Mouse (Mus musculus) gastrocnemius, postnatal 10 days (tissue): ENCODE results near the gene Jak1. TPM values are rescaled to one million over a fixed set of nuclear protein-coding genes. Genes with fewer than 3 reads are reported as not detected.

Experiments
- DNase-seq: peaks from one replicate; pipeline ENCODE4 v3.0.0; 2021; ENCODE audit warnings: mixed read lengths
- long read RNA-seq, 2 experiments: library from polyadenylated mRNA; stranded (forward); transcript quantifications; one replicate each; pipeline ENCODE4 v2.0.0; 2021
- total RNA-seq, 2 experiments: library from RNA; stranded (reverse); gene quantifications; 2 replicates each; pipeline ENCODE4 v1.2.3; 2021

Gene Jak1
- 100 to 1,000 TPM; 110 to 129 TPM for total RNA-seq
- long read RNA-seq, experiment 1, full-length matches to known transcripts: 95 of 131 reads
- long read RNA-seq, experiment 1, partial matches to known transcripts: 23 of 131 reads
- long read RNA-seq, experiment 1, other reads (novel, unspliced or antisense): 13 of 131 reads
- long read RNA-seq, experiment 2, full-length matches to known transcripts: 71 of 103 reads
- long read RNA-seq, experiment 2, partial matches to known transcripts: 16 of 103 reads
- long read RNA-seq, experiment 2, other reads (novel, unspliced or antisense): 16 of 103 reads

GRCm38 (mm10) chr4:101264741-101265513, at the start of gene Jak1:
Jak1 (minus strand) TSS chr4:101265282.
- peak; percentile 98 for DNase-seq

GRCm38 (mm10) chr4:101312055-101312454, 47.0 kb upstream of the Jak1 start:
- DNase-seq: no peak

- DNase-seq: no peak
Measured at GRCm38 (mm10) chr4:101308166-101308565, 43.1 kb upstream of the Jak1 start.

GRCm38 (mm10) chr4:101307286-101307685, 42.2 kb upstream of the Jak1 start:
- DNase-seq: no peak

- no peak for DNase-seq
Measured at GRCm38 (mm10) chr4:101306132-101306915, 41.2 kb upstream of the Jak1 start.

- no peak for DNase-seq
Measured at GRCm38 (mm10) chr4:101305126-101305525, 40.0 kb upstream of the Jak1 start.

GRCm38 (mm10) chr4:101304114-101304513, 39.0 kb upstream of the Jak1 start:
- no peak for DNase-seq

- DNase-seq: no peak
Measured at GRCm38 (mm10) chr4:101300392-101300910, 35.4 kb upstream of the Jak1 start.

GRCm38 (mm10) chr4:101298311-101298990, 33.4 kb upstream of the Jak1 start:
- DNase-seq: no peak

GRCm38 (mm10) chr4:101296836-101297235, 31.8 kb upstream of the Jak1 start:
- no peak for DNase-seq

GRCm38 (mm10) chr4:101295788-101296187, 30.7 kb upstream of the Jak1 start:
- no peak for DNase-seq

GRCm38 (mm10) chr4:101293661-101294060, 28.6 kb upstream of the Jak1 start:
- DNase-seq: no peak

- peak; percentile 63 for DNase-seq
Measured at GRCm38 (mm10) chr4:101292736-101293541, 27.9 kb upstream of the Jak1 start.

- DNase-seq: peak; percentile 88
Measured at GRCm38 (mm10) chr4:101292028-101292735, 27.1 kb upstream of the Jak1 start.

- no peak for DNase-seq
Measured at GRCm38 (mm10) chr4:101288292-101288691, 23.2 kb upstream of the Jak1 start.

- DNase-seq: no peak
Measured at GRCm38 (mm10) chr4:101286562-101286961, 21.5 kb upstream of the Jak1 start.

GRCm38 (mm10) chr4:101285906-101286432, 20.9 kb upstream of the Jak1 start:
- no peak for DNase-seq

- DNase-seq: no peak
Measured at GRCm38 (mm10) chr4:101283938-101284337, 18.9 kb upstream of the Jak1 start.

GRCm38 (mm10) chr4:101282237-101282636, 17.2 kb upstream of the Jak1 start:
- DNase-seq: no peak

GRCm38 (mm10) chr4:101280119-101280518, 15.0 kb upstream of the Jak1 start:
- no peak for DNase-seq
